In the genomic region with DNA sequence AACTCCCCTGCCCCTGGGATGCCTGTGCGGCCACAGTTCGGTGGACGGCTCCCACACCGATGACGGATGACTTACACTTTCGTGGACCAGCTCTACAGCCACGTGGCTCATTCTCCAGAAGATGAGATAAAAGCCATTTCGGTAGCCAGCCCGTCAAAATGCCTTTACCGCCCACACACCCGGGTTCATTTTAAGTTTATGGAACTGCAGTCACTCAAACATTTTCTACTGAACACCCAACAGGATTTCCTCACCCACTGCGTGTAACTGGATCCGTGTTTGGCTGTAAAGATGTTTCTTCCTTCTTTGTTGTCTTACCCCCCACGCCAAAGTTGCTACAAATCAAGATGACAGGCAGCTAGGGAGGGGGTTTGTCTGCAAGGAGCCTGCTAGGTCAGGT, we compare ENCODE assay signal across 2 mouse cellular contexts.
TF ChIP-seq lines count a peak whose summit lies in the region.

No protein-coding gene starts in this region.

TF ChIP-seq in MEL, 35 proteins besides CTCF, POLR2A, EP300 and RAD21:
- no peak for TF ChIP-seq ZNF384 (IDR thresholded peaks at IDR 0.05; ENCODE audit: low read depth, low read length)
- no peak for TF ChIP-seq MAZ (IDR thresholded peaks at IDR 0.05; ENCODE audit: low read depth, low read length)
- no peak for TF ChIP-seq TCF12 (IDR thresholded peaks at IDR 0.05; ENCODE audit: low read depth, low read length)
- peak; percentile 94 for TF ChIP-seq MAX (IDR thresholded peaks at IDR 0.05; ENCODE audit: low read length)
- no peak for TF ChIP-seq TAL1 (IDR thresholded peaks at IDR 0.05; ENCODE audit: low read length)
- TF ChIP-seq ELF1 (IDR thresholded peaks at IDR 0.05; ENCODE audit: low read depth, low read length), result no peak
- TF ChIP-seq NELFE (IDR thresholded peaks at IDR 0.05; ENCODE audit: low read depth, low read length), result no peak
- TF ChIP-seq GABPA (IDR thresholded peaks at IDR 0.05; ENCODE audit: low read depth, low read length), result no peak
- no peak for TF ChIP-seq CHD1 (IDR thresholded peaks at IDR 0.05; ENCODE audit: low read depth, low read length)
- TF ChIP-seq NRF1 (IDR thresholded peaks at IDR 0.05; ENCODE audit: insufficient read depth, low read depth, low read length, poor library complexity, severe bottlenecking), result no peak
- TF ChIP-seq JUND (IDR thresholded peaks at IDR 0.05; ENCODE audit: low read depth, low read length), result no peak
- no peak for TF ChIP-seq POLR2AphosphoS2 (IDR thresholded peaks at IDR 0.05; ENCODE audit: low read length)
- 0 out of 2 replicates have a peak, but pooled peaks have one; percentile 17 for TF ChIP-seq ETS1 (IDR thresholded peaks at IDR 0.05; ENCODE audit: low read depth, low read length)
- no peak for TF ChIP-seq SMC3 (IDR thresholded peaks at IDR 0.05; ENCODE audit: low read depth, low read length)
- no peak for TF ChIP-seq CHD2 (IDR thresholded peaks at IDR 0.05; ENCODE audit: low read length)
- TF ChIP-seq POLR2AphosphoS5 (IDR thresholded peaks at IDR 0.05; ENCODE audit: borderline replicate concordance, low read depth, low read length), result no peak
- TF ChIP-seq HCFC1 (IDR thresholded peaks at IDR 0.05; ENCODE audit: low read depth, low read length), result 0 out of 2 replicates have a peak, but pooled peaks have one; percentile 4
- TF ChIP-seq GATA1 (IDR thresholded peaks at IDR 0.05; ENCODE audit: low read depth, low read length), result peak; percentile 27; the same call in 1 of the 2 replicates
- TF ChIP-seq MYC (IDR thresholded peaks at IDR 0.05; ENCODE audit: low read depth, low read length), result peak; percentile 75; the same call in 1 of the 2 replicates
- TF ChIP-seq MAFK (IDR thresholded peaks at IDR 0.05; ENCODE audit: borderline replicate concordance, low read depth, low read length), result no peak
- TF ChIP-seq ZKSCAN1 (IDR thresholded peaks at IDR 0.05; ENCODE audit: low read depth, low read length), result no peak
- no peak for TF ChIP-seq ZMIZ1 (IDR thresholded peaks at IDR 0.05; ENCODE audit: low read depth, low read length)
- no peak for TF ChIP-seq E2F4 (IDR thresholded peaks at IDR 0.05; ENCODE audit: borderline replicate concordance, low read depth, low read length)
- peak; percentile 91 for TF ChIP-seq MXI1 (IDR thresholded peaks at IDR 0.05; ENCODE audit: low read depth, low read length)
- no peak for TF ChIP-seq BHLHE40 (IDR thresholded peaks at IDR 0.05; ENCODE audit: borderline replicate concordance, low read depth, low read length)
- TF ChIP-seq SIN3A (IDR thresholded peaks at IDR 0.05; ENCODE audit: low read length), result peak; percentile 66
- TF ChIP-seq USF2 (IDR thresholded peaks at IDR 0.05; ENCODE audit: borderline replicate concordance in 1 of 2, insufficient read depth in 1 of 2, low read depth in 1 of 2, low read length in 2 of 2), result no peak
- TF ChIP-seq KAT2A (conservative IDR thresholded peaks at IDR 0.05; ENCODE audit: low read depth, low read length), result no peak
- no peak for TF ChIP-seq MEF2A (IDR thresholded peaks at IDR 0.05; ENCODE audit: extremely low read depth, insufficient replicate concordance, low read depth, low read length, poor library complexity, severe bottlenecking)
- peak; percentile 71 for TF ChIP-seq USF1 (IDR thresholded peaks at IDR 0.05; ENCODE audit: low read depth, low read length)
- TF ChIP-seq MYB (IDR thresholded peaks at IDR 0.05; ENCODE audit: low read depth, low read length), result no peak
- TF ChIP-seq ZC3H11A (IDR thresholded peaks at IDR 0.05; ENCODE audit: low read depth, low read length), result no peak
- TF ChIP-seq UBTF (IDR thresholded peaks at IDR 0.05; ENCODE audit: borderline replicate concordance, insufficient read depth, low read depth, low read length), result no peak
- TF ChIP-seq RCOR1 (IDR thresholded peaks at IDR 0.05; ENCODE audit: low read depth, low read length), result no peak
- no peak for TF ChIP-seq TBP (IDR thresholded peaks at IDR 0.05; ENCODE audit: low read depth, low read length)

TF ChIP-seq in myocyte, 11 proteins besides CTCF, POLR2A, EP300 and RAD21:
- TF ChIP-seq USF1 (IDR thresholded peaks at IDR 0.05; ENCODE audit: low read depth), result peak; percentile 28
- no peak for TF ChIP-seq SRF (IDR thresholded peaks at IDR 0.05; ENCODE audit: control insufficient read depth, insufficient read length, low read depth)
